Mouse (Mus musculus): Measurements from ENCODE around the gene Zhx3. TPM values are rescaled to one million over a fixed set of nuclear protein-coding genes. Genes with fewer than 3 reads are reported as not detected.

The Zhx3 gene
- total RNA-seq, 4 experiments from 2014 or later: 55.1 to 71.0 (median 64.2) TPM

GRCm38 (mm10) chr2:160763816-160764215 lies 109.0 kb downstream of the Zhx3 start:
- no peak for DNase-seq (ENCODE audit: low spot score in 2 of 2)

GRCm38 (mm10) chr2:160760433-160761184 lies 112.2 kb downstream of the Zhx3 start:
- DNase-seq (ENCODE audit: low spot score in 2 of 2): peak in 1 of 2 experiments; percentile 46

DNA sequence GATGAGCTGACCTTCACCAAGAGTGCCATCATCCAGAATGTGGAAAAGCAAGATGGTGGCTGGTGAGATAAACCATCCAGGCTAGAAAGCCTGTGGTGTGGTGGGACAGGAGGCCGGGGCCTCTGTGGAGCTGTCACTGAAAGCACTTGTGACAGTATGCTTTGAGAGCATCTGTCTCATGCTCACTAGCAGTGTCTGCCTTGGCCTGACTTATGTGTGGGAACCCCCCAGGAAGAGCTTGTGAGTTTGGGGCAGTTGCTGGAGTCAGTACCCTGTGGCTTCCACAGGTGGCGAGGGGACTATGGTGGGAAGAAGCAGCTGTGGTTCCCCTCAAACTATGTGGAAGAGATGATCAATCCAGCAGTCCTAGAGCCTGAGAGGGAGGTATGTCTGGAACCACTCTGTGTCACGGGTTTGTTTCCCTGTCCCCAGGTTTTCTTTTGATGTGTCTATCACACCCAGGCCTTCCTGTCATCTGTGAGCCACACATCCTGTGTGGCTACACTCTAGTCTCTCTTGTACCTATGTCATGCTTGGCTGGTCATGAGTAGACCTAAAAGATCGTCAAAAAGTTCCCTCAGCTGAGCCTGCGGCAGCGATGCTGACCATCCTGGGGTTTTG lies 116.1 kb downstream of the Zhx3 start:
- no peak for DNase-seq (ENCODE audit: low spot score in 2 of 2)

- DNase-seq (ENCODE audit: low spot score in 2 of 2): no peak
These were observed 125.7 kb downstream of the Zhx3 start for GRCm38 (mm10) chr2:160747075-160747474.

- DNase-seq (ENCODE audit: low spot score in 2 of 2): no peak
These were observed 126.2 kb downstream of the Zhx3 start for GRCm38 (mm10) chr2:160746637-160747036.

- DNase-seq (ENCODE audit: low spot score in 2 of 2): no peak
These were observed 127.3 kb downstream of the Zhx3 start for GRCm38 (mm10) chr2:160745497-160745896.

DNA sequence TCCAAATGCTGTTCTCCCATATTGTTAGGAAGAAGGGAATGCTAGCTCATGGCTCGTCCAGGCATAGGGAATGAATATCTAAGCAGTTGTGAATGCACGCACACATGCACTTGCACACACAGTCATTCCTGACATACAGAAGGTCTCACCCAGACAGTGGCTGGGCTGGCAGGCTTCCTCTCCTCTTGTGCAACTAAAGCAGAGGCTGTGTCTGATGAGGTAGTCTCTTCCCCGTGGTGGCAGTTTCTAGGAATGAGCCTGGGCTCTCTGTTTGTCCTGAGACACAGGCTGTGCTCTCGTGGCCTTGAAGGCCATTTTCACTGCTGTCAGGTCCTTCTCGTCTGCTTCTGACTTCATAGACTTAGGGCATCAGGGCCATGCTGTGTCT lies 128.0 kb downstream of the Zhx3 start:
- no peak for DNase-seq (ENCODE audit: low spot score in 2 of 2)

DNA sequence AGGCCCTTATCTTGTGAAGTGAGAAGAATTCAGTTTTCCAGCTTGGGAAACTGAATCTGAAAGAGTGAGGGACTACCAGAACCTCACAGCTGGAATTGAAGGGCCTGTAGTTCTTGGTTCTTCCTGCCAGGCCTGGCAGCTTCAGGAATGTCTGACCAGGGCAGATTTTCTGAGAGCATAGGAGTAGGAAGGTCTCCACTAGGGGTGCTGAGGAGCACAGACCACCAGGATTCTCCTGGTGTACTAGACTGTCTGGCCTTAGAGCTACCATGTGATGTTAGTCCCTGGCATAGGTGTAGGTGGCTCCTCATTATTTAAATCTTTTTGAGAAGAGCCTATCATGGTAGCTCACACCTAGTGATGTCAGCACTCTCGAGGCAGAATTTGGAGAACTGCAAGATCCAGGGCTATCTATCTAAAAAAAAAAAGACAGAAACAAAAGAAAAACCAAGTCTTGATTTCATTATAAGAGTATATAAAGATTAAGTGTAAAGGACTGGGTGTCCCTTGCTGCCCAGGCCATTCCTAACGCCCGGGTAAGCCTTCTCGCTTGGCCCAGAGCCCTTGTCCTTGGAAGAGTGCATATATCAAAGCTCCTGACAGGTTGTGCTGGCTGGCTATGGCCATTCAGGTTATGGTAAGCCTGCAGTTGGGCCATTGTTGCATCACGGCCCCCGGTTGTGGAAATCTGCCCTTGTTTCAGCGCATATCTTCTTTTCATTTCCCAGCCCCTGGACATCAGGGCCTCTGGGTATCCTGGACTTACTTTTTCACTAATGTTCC lies 128.6 kb downstream of the Zhx3 start:
- DNase-seq (ENCODE audit: low spot score in 2 of 2): no peak

- DNase-seq (ENCODE audit: low spot score in 2 of 2): no peak
These were observed 130.6 kb downstream of the Zhx3 start for GRCm38 (mm10) chr2:160742161-160742609.

GRCm38 (mm10) chr2:160741580-160741979 lies 131.2 kb downstream of the Zhx3 start:
- DNase-seq (ENCODE audit: low spot score in 2 of 2): no peak

DNA sequence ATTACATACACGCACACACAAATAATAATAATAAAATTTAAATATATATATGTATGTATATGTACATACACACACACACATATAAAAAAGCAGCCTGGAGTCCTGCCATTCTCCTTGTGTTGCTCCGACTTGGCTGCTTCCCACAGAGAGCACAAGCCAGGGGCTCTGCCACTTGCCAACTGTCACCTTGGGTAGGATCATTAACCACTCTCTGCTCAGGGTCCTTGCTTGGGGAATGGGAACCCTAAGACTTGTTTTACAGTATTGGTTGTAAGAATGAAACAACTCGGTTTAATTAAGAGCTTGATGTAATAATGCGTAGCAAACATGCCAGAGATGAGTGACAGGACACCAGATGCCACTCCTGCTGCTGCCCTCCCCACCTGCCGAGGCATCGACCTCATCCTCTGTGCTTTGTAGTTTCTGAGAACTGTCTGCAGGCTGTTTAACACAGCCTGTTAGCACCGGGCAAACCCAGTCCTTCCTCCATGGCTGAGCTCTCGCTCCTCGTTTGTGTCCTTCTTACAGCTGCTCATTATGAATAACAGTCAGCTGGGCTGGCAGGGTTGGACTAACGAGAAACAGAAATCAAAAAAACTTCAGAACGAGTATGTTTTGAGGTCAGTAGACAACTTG lies 132.2 kb downstream of the Zhx3 start:
- DNase-seq (ENCODE audit: low spot score in 2 of 2): no peak

- DNase-seq (ENCODE audit: low spot score in 2 of 2): no peak
These were observed 133.0 kb downstream of the Zhx3 start for GRCm38 (mm10) chr2:160739647-160740356.

GRCm38 (mm10) chr2:160738354-160738753 lies 134.4 kb downstream of the Zhx3 start:
- no peak for DNase-seq (ENCODE audit: low spot score in 2 of 2)

- no peak for DNase-seq (ENCODE audit: low spot score in 2 of 2)
These were observed 136.3 kb downstream of the Zhx3 start for GRCm38 (mm10) chr2:160736466-160736865.

- DNase-seq (ENCODE audit: low spot score in 2 of 2): no peak
These were observed 137.0 kb downstream of the Zhx3 start for GRCm38 (mm10) chr2:160735706-160736310.

DNA sequence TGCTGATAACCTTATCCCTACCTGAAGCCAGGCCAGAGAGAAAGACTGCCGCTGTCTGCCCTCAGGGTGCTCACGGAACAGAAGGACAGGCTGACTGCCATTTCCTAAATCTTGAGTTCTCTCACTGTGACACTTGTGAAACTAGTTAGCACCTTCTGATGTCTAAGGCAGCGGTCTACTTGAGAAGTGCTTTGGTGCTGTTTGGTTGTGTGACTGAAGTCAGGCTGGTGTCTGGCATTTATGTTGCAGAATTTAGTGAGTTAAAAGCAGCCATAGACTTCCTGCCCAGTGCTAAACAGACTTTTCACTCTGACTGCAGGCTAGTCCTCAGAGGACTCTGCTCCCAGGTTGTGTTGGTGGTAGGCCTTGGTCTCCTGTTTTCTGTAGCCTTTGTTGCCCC lies 138.5 kb downstream of the Zhx3 start:
- no peak for DNase-seq (ENCODE audit: low spot score in 2 of 2)

DNA sequence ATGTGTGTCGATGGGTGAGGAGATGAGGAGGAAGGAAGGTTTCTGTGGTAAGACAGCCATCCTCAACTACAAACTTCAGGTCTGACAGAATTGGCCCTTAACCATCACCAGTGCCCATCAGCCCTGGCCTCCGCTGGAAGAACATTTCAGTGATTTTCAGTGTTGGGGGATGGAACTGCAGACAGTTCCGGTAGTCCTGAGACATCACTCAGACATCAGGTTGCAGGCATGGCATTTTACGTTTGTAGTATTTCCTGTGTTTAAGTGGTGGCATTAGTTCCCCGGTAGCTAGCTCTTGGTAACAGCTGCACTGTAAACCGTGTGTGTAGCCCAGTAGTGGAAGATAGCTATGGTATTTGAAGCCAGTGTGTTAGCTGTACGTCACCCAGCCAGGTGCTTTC lies 139.7 kb downstream of the Zhx3 start:
- no peak for DNase-seq (ENCODE audit: low spot score in 2 of 2)

DNA sequence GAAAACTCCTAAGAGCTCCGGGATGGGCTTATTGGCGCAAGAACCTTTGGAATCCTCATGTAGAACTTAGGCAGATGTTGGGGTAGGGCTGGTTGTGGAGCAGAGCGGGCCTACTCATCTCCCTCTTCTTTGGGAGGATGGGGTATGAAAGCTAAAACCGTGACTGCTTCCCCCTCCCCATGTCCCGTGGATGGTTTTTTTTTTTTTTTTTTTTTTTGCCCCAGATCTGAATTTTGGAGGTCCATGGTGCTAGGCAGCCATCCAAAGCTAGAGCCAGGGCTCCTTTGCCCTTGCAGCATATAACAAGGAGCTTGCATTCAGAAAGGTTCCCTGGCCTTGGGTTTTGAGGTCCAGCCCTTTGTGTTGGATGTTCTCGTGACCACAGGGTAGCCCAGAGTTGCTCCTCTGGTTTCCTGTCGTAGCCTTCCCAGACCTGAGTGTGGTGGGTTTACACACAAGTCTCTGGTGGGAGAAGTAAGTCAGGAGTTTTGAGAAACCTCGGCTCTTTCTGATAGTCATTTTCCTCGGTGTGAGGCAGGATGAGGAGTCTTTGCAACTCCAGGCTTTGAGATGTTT lies 140.3 kb downstream of the Zhx3 start:
- no peak for DNase-seq (ENCODE audit: low spot score in 2 of 2)

GRCm38 (mm10) chr2:160731839-160732261 lies 140.9 kb downstream of the Zhx3 start:
- DNase-seq (ENCODE audit: low spot score in 2 of 2): peak; percentile 40 to 61
